Mouse (Mus musculus) embryonic facial prominence, embryonic 13.5 days (tissue): ENCODE measurements around the gene Rtel1. TPM values are rescaled to one million over a fixed set of nuclear protein-coding genes. Genes with fewer than 3 reads are reported as not detected.
"Not testable (repeated sequence)": the region's sequence is repeated elsewhere in the genome, so short reads cannot be mapped to it uniquely, and the experiment has no call there.

Experiments used
- ATAC-seq: fragments of 200-750 bp; cut with Nextera tagmentation; 2 replicates; pipeline ENCODE4 v1.8.0; 2017; ENCODE audit warnings: low read depth; ENCODE audit not compliant: insufficient number of reproducible peaks, insufficient read depth, low FRiP score, low TSS enrichment
- H3K27ac ChIP-seq: fragments of 300-500 bp; sonication (generic); 2 replicates; pipeline ENCODE4 v1.5.1; 2015; ENCODE audit warnings: moderate library complexity, mild to moderate bottlenecking, inconsistent platforms
- H3K27me3 ChIP-seq: fragments of 300-500 bp; sonication (generic); 2 replicates; pipeline ENCODE4 v1.6.1; 2015; ENCODE audit warnings: mild to moderate bottlenecking, inconsistent platforms
- H3K36me3 ChIP-seq: fragments of 300-500 bp; sonication (generic); 2 replicates; pipeline ENCODE4 v1.6.1; 2015; ENCODE audit warnings: mild to moderate bottlenecking, inconsistent platforms
- H3K4me1 ChIP-seq: fragments of 300-500 bp; sonication (generic); 2 replicates; pipeline ENCODE4 v1.6.1; 2015; ENCODE audit warnings: inconsistent platforms
- H3K4me2 ChIP-seq: fragments of 300-500 bp; sonication (generic); 2 replicates; pipeline ENCODE4 v1.6.1; 2015; ENCODE audit warnings: moderate library complexity, mild to moderate bottlenecking, inconsistent platforms
- H3K4me3 ChIP-seq: fragments of 300-500 bp; sonication (generic); 2 replicates; pipeline ENCODE4 v1.5.1; 2015; ENCODE audit warnings: mild to moderate bottlenecking, inconsistent platforms
- H3K9ac ChIP-seq: fragments of 300-500 bp; sonication (generic); 2 replicates; pipeline ENCODE4 v1.6.1; 2015; ENCODE audit warnings: mild to moderate bottlenecking, inconsistent platforms
- H3K9me3 ChIP-seq: fragments of 300-500 bp; sonication (generic); 2 replicates; pipeline ENCODE4 v1.6.1; 2016; ENCODE audit warnings: inconsistent platforms
- whole genome bisulfite sequencing: fragments of 180-500 bp; shearing (Covaris S2); methylation state at CpG from one replicate; pipeline ENCODE4 v1.1.7; 2015; ENCODE audit warnings: mixed read lengths; 5-methylcytosine and 5-hydroxymethylcytosine counted together
- polyA plus RNA-seq: library from polyadenylated mRNA; unstranded; fragments of >200 nt; fragmentation: Nextera tagmentation; extraction: Ambion mirVana; gene quantifications from 2 replicates; pipeline ENCODE4 v1.2.1, GENCODE M21; 2015

The Rtel1 gene
- polyA plus RNA-seq = 42.7 and 48.9 TPM in 2 replicates

DNA sequence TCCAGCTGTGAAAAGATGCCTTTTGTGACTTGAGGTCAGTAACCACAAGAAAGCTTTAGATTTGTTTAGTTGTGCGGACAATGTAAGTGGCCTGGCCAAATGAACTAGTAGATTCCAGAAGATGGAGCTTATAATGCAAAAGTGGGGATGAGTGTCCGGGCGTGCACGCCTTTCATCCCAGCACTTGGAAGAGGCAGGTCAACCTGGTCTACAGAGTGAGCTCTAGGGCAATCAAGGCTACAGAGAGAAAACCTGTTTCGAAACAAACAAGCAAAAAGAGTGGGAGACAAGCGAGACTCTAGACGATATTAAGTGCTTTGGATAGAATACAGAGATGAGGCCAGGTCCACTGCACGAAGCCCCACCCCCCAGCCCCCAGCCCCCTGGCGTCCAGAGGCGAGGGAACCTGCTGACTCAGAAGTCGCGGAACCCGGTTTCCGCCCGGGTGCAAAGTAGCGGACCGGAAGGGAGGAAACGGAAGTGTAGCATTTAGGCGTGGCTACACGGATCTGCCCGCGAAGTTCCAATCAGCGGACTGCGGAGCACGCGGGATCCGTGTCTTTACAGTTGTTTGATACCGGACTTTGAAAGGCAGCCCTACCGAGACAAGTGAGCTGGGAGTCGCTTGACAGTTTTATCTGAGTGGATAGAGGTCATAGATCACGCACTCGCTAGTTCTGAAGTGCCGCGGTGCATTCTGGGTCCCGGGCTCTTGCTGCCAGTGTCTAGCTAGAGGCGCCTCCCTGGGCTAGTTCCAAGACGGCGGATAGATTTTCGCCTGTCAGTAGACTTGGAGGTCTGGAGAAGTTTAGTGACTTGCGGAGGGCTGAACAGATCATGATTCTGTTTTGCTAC, at the start of gene Rtel1:
Gene Rtel1 (plus strand): TSS at position 492 of the 855 bp plus-strand sequence.
- ATAC-seq = peak; percentile 84; the same call in 1 of the 2 replicates
- Histone ChIP-seq H3K9me3 (no peaks in the 10 kb centered on the region), H3K4me2 (peak within 1 kb of the TSS; percentile 82), H3K9ac (peak within 1 kb of the TSS; percentile 77), H3K4me1 (peaks cover 8% of the 10 kb centered on the region), H3K4me3 (peak within 1 kb of the TSS; percentile 65), H3K27me3 (peaks cover 28% of the 10 kb centered on the region), H3K27ac (peak within 1 kb of the TSS; percentile 57; the same call in 1 of the 2 replicates), H3K36me3 (peaks cover 26% of the 10 kb centered on the region)
- 7% methylated on average over 40 of the region's 40 CpGs for WGBS

DNA sequence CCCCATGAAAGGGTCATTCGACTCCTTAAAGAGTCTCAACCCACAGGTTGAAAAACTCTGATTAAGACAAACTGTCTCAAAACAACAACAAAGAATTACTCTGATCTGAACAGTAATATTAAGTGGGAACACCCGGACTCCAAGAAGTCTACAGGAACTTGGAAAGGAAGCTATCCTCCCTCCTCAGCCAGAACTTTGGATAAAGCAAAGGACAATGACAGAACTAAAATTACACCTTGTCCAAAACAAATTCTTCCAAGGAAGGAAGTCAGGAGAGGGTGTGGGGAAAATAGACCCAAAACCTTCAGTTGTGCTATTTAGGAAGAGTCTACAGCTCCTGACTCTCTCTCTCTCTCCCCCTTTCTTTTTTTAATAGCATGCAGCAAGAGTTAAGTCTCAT, 47.4 kb upstream of the Rtel1 start:
- H3K9me3 ChIP-seq = no peaks in the 10 kb centered on the region
- no peak for ATAC-seq
- H3K4me3 ChIP-seq = no peak overlapping the region
- no peak overlapping the region for H3K27ac ChIP-seq
- H3K36me3 ChIP-seq = peaks cover 59% of the 10 kb centered on the region
- H3K27me3 ChIP-seq = no peaks in the 10 kb centered on the region
- no peak overlapping the region for H3K4me2 ChIP-seq
- H3K9ac ChIP-seq = no peak overlapping the region
- no peaks in the 10 kb centered on the region for H3K4me1 ChIP-seq
- 80% methylated on average over 2 of the region's 2 CpGs for WGBS

DNA sequence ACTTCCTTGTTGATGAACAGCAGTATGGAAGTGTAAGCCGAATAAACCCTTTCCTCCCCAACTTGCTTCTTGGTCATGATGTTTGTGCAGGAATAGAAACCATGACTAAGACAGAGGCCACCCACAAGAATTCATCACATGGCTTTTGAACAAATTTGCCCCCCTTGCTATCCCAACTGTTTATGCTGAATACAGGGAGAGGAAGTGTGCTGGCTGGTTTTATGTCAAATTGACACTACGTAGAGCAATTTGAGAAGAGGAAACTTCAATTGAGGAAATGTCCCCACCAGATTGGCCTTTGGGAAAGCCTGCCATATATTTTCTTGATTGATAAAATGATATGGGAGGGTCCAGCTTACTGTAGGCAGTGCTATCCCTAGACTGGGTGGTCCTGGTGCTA, 45.7 kb upstream of the Rtel1 start:
- no peaks in the 10 kb centered on the region for H3K9me3 ChIP-seq
- H3K9ac ChIP-seq = no peak overlapping the region
- no peaks in the 10 kb centered on the region for H3K27me3 ChIP-seq
- 90% methylated on average over 2 of the region's 2 CpGs for WGBS
- no peak overlapping the region for H3K4me3 ChIP-seq
- ATAC-seq = no peak
- no peak overlapping the region for H3K27ac ChIP-seq
- peaks cover 65% of the 10 kb centered on the region for H3K36me3 ChIP-seq
- H3K4me2 ChIP-seq = no peak overlapping the region
- no peaks in the 10 kb centered on the region for H3K4me1 ChIP-seq

DNA sequence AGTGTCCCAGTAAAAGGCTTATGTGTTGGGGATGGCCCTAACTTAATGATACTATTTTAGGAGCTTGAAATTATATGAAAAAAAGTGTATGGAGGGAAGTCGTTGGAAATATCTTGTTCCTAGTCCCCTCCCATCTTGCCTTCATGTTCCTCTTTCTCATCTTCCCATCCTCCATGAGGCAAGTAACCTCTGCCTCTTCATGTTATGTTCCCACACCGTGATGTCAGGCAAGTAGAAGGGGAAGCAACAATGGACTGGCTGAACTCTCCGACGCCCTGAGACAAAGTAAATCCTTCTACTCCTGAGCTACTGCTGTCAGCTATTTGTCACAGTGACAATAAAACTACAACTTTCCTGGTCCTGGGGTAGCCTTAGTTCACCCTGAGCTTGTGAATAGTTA, 44.9 kb upstream of the Rtel1 start:
- Histone ChIP-seq H3K9ac (no peak overlapping the region), H3K9me3 (no peaks in the 10 kb centered on the region), H3K27me3 (no peaks in the 10 kb centered on the region), H3K4me2 (no peak overlapping the region), H3K27ac (no peak overlapping the region), H3K36me3 (peaks cover 62% of the 10 kb centered on the region), H3K4me3 (no peak overlapping the region), H3K4me1 (no peaks in the 10 kb centered on the region)
- 89% methylated on average over 4 of the region's 4 CpGs for WGBS
- ATAC-seq = no peak

DNA sequence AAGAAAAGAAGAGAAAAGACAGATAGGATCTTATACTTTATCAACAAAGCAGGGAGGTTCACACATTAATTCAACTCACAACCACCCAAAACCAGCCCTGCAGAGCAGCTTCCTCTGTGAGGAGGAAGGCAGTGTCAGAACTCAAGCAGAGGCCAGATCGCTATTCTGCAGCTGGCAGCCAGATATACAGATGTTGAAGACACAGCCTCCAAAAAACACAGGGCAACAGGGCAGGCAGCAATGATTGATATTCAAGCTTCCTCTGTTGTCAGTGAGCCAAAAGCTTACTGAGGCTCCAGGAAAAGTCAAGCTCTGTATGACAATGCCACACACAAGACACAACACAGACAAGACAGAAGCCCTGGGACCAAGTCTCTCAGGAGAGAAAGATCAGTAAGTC, 42.8 kb upstream of the Rtel1 start:
- Histone ChIP-seq H3K9ac (no peak overlapping the region), H3K4me2 (no peak overlapping the region), H3K4me3 (no peak overlapping the region), H3K4me1 (no peaks in the 10 kb centered on the region), H3K36me3 (peaks cover 48% of the 10 kb centered on the region), H3K27me3 (no peaks in the 10 kb centered on the region), H3K9me3 (no peaks in the 10 kb centered on the region), H3K27ac (no peak overlapping the region)
- ATAC-seq = no peak
- 69% methylated on average over 1 of the region's 1 CpGs for WGBS

DNA sequence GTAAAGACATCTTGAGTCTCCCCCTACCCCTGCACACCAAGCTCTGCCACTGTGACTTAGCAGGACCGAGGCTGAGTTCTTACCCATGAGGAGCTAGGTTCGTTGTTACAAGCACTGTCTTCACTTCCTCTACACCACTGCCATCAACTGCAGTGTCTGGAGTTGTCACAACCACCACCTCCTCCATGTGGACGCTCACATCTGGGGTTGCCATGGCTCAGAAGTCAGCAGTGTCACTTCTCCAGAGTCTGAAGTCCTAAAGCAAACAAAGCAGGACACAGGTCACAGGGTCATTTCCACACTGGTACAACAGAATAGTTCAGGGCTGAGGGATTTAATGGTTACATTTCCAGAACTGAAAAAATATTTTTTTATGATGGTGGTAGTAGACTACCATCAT, 41.7 kb upstream of the Rtel1 start:
- Histone ChIP-seq H3K4me1 (no peaks in the 10 kb centered on the region), H3K36me3 (peaks cover 52% of the 10 kb centered on the region), H3K9me3 (no peaks in the 10 kb centered on the region), H3K27ac (no peak overlapping the region), H3K4me2 (no peak overlapping the region), H3K4me3 (no peak overlapping the region), H3K27me3 (no peaks in the 10 kb centered on the region), H3K9ac (no peak overlapping the region)
- ATAC-seq = no peak
- WGBS = 81% methylated on average over 3 of the region's 3 CpGs

DNA sequence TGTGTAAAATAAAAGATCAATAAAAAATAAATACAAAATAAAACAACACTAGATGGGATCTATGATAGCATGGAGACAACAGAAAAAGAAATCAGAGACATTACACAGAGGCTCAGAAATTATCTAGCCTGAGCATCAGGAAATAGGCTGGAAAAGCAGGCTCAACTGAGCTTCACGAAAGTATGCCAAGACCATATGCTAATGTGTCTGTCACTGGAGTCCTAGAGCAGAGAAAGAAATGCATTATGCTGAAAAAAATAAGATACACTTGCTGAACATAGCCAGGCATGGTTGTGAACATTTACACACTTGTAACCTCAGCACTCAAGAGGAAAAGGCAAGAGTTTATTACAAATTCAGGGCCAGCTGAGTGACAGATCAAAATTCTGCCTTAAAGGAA, 39.6 kb upstream of the Rtel1 start:
- Histone ChIP-seq H3K4me1 (no peaks in the 10 kb centered on the region), H3K36me3 (peaks cover 44% of the 10 kb centered on the region), H3K9ac (no peak overlapping the region), H3K27ac (no peak overlapping the region), H3K4me2 (no peak overlapping the region), H3K9me3 (no peaks in the 10 kb centered on the region), H3K4me3 (no peak overlapping the region), H3K27me3 (no peaks in the 10 kb centered on the region)
- WGBS = 67% methylated on average over 1 of the region's 1 CpGs
- no peak for ATAC-seq

DNA sequence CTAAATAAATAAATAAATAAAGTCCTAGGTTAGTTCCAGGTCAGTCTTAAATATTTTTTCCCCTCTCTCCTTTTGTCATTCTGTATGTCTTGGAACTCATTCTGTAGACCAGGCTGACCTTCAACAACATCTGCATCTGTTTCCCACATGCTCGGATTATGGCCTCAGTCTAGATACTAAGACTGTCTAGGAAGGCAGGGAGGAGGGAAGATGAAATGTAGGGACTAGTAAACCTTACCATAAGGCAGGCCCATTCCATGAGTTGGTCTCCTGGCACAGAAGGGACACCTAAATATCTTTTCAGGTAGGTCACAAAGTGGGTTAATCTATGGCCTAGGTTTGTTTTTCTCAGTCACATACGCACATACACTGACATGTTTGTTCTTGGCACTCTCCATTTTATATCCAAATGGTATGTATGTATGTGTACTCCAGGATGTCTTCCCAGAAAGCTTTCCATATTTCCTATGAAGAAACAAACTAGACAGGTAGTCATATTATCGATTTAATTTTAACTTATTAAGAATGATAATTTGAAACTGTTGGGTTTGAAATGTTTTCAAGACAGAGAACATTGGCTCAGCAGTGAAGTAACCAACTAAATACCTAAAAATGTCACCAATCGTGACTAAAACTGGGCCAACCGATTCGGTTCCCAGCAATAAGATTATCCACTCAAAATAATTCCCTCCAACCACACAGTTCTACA, 32.8 kb upstream of the Rtel1 start:
- Histone ChIP-seq H3K36me3 (peaks cover 23% of the 10 kb centered on the region), H3K4me3 (peak overlapping the region; percentile 64), H3K9ac (peak overlapping the region; percentile 92), H3K4me2 (peak overlapping the region; percentile 65), H3K27ac (peak overlapping the region; percentile 96), H3K27me3 (no peaks in the 10 kb centered on the region), H3K9me3 (no peaks in the 10 kb centered on the region), H3K4me1 (peaks cover 14% of the 10 kb centered on the region)
- ATAC-seq = no peak
- WGBS = 50% methylated on average over 6 of the region's 6 CpGs

DNA sequence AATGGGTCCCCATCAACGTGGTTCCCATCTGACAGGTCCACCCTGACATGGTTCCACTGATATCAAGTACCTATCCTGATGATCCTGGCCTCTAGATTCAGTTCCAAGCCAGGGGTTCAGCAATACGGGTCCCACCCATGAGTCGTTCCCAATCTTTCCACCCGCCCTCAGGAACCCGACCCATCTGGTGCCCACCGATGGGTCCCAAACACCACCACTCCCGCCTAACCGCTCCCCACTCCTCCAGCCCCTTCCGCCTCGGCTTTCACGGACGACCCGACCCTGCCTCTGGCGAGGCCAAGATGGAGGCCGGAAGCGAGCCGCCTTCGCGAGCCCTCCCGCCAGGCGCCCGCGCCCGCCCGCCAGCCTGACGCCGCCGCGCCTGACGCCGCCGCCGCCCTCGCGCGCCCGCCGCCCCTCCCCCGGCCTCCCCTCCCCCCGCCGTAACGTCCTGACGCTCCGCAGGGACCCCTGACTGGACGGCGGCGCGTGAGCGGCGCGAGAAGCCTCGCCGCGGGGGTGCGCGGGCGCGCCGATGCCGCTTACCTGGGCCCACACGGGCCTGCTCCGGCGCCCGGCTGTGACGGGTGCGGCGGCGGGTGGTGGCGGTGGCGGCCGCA, 32.1 kb upstream of the Rtel1 start:
- Histone ChIP-seq H3K9ac (peak overlapping the region; percentile 92), H3K36me3 (peaks cover 18% of the 10 kb centered on the region), H3K9me3 (no peaks in the 10 kb centered on the region), H3K27me3 (no peaks in the 10 kb centered on the region), H3K4me1 (peaks cover 14% of the 10 kb centered on the region), H3K27ac (peak overlapping the region; percentile 96), H3K4me3 (peak overlapping the region; percentile 64), H3K4me2 (peak overlapping the region; percentile 65)
- WGBS = under 1% methylated on average over 52 of the region's 71 CpGs
- ATAC-seq = peak; percentile 82

DNA sequence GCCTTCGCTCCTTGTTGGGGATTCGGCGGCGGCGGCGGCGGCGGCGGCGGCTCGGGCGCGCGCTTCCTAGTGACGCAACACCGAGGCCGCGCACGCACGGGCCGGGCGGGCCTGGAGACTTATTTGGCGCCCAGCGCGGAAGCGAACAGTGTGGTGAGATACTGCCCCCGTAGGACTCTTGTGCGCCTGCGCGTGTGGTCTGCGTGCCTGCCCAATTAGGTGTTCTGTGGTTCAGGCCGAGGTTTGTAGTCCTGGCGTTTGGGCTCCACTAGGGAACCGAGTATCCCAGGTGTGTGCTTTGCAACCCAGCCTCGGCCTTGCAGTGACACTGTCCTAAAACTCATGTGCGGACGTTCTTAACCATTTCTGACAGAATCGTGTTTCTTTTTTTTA, 31.6 kb upstream of the Rtel1 start, which contains the start of gene Gmeb2:
Gene Gmeb2 (minus strand): TSS at position 78 of the 393 bp plus-strand sequence.
- not testable (repeated sequence) for H3K9me3 ChIP-seq, H3K27me3 ChIP-seq
- peak; percentile 93 for ATAC-seq
- H3K4me2 ChIP-seq = peak within 1 kb of the TSS; percentile 65
- peak within 1 kb of the TSS; percentile 92 for H3K9ac ChIP-seq
- WGBS = under 1% methylated on average over 24 of the region's 38 CpGs
- peak within 1 kb of the TSS; percentile 96 for H3K27ac ChIP-seq
- peak within 1 kb of the TSS; percentile 64 for H3K4me3 ChIP-seq
- peaks cover 16% of the 10 kb centered on the region for H3K36me3 ChIP-seq
- peaks cover 14% of the 10 kb centered on the region for H3K4me1 ChIP-seq

DNA sequence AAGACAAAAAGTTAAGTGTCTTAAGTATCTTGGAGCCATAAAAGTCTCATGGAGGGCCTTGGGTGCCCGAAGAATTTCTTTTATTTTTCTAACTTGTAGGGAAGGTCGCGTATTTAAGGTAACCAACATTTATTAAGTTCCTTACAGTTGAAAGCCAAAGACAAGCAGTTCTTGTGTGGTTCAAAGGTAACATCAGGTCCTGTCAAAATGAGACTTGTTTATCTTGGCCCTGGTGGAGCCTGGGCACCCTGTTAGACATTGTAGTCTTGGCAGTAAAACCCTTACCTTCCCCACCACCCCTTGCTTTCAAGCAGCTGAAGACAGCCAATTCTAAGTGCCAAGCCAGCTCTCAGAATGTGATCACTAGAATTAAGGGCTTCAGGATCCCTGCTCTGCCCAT, 30.8 kb upstream of the Rtel1 start:
- peaks cover 14% of the 10 kb centered on the region for H3K4me1 ChIP-seq
- no peaks in the 10 kb centered on the region for H3K9me3 ChIP-seq
- H3K27ac ChIP-seq = 0 out of 2 replicates have a peak overlapping the region, but pooled peaks have one; percentile 96
- peak overlapping the region; percentile 70 for H3K9ac ChIP-seq
- 76% methylated on average over 3 of the region's 3 CpGs for WGBS
- ATAC-seq = no peak
- H3K4me3 ChIP-seq = peak overlapping the region; percentile 64
- H3K36me3 ChIP-seq = peaks cover 11% of the 10 kb centered on the region
- no peaks in the 10 kb centered on the region for H3K27me3 ChIP-seq
- H3K4me2 ChIP-seq = peak overlapping the region; percentile 63
